Mouse (Mus musculus): ENCODE results near the gene Gnb3. TPM values are rescaled to one million over a fixed set of nuclear protein-coding genes. Genes with fewer than 3 reads are reported as not detected.
"Not testable (repeated sequence)": the region's sequence is repeated elsewhere in the genome, so short reads cannot be mapped to it uniquely, and the experiment has no call there.

The Gnb3 gene
- total RNA-seq, 2 experiments from 2014 or later, result not detected

DNA sequence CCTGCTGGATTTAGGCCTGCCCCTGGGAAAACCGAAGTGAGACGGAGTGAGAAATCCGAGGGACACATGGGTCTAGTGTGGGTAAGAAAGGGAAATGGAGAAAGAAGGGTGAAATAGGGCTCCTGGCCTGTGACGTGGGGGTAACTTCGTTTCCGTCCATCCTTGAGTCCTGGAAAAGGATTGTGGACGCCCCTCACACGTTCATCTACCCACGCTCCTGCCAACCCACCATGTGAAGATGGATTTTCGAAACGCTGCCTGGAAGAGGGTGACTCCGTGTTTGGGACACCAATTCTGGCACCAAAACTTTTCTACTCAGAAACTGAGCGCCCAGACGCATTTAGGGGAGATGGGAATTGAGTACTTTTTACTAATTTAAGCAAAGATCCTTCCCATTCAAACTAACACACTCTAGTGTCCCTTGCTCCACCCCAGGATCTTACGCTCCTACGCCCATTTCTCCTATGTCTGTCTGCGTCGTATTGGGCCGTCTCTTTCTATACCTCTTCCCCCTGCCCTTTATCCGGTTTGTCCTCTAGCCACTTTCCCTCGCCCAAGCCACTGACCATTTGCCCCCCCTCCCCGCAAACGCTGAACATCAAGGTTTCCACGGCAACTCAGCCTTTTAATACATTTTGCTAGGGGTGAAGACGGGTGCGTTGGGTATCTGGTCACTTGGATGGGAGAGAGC, 17.9 kb upstream of the Gnb3 start:
- DNase-seq (ENCODE audit: low spot score in 2 of 2), result no peak

DNA sequence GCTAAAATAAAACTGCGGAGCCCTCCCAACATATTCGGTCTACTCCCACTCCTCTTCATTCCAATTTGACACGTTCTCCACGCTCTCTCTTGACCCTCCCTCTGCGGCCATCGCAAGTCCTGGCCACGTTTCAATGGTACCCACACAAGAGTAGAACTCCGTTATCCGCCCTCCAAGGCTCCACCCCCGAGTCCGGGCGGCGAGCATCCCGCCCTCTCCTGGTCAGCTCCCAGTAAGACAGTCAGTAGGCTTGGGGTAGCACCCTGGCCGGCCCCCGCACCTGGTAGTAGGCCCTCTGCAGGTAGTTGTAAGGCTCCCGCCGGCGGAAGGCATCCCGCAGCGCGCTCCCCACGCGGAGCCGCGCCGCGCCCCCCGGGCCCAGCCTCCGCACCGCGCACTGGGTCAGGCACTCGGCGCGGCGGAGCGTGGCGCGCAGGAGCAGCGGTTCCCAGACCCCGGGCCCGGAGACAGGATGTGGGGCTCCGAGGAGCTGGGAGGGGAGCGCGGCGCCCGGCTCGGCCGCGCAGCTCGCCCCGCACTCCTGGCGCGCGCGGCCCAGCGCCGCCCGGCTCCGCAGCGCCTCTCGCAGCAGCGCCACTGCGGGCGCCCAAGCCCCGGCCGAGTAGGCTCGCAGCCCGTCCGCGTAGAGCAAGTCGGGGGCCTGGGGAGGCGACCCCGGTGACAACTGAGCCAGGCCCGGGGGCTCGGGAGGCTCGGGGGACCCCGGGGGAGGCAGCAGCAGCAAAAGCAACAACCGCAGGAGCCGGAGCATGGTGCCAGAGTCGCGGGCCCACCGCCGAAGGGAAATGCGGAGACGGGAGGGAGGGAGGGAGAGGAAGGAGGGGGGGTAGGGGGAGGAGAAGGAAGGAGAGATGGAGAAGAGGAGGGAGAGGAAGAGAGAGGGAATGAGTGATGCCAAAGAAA, 17.1 kb upstream of the Gnb3 start, which contains the start of gene P3h3:
Gene P3h3, minus strand, starts transcription at position 837 of the 924 bp plus-strand sequence.
- peak; percentile 83 to 84 for DNase-seq (ENCODE audit: low spot score in 2 of 2)

DNA sequence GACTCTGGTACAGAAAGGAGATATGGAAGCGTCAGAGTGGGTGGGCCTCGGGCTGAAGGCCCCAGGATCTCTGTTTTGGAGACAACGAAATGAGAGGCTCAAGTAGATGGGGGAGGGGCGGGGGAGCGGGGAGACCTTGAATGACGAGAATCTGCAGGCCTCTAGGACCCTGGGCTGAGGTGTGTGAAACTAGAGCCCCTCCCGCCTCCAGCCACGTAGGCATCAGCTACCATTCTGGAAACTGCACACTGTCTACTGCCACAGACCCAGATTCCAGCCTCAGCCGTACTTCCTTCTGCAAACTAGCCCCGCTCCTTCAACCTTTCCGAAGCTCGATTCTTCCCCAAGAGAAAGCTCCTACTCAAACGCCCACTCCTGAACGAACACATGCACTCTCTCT, 16.2 kb upstream of the Gnb3 start:
- peak in 1 of 2 experiments; percentile 58 for DNase-seq (ENCODE audit: low spot score in 2 of 2)

DNA sequence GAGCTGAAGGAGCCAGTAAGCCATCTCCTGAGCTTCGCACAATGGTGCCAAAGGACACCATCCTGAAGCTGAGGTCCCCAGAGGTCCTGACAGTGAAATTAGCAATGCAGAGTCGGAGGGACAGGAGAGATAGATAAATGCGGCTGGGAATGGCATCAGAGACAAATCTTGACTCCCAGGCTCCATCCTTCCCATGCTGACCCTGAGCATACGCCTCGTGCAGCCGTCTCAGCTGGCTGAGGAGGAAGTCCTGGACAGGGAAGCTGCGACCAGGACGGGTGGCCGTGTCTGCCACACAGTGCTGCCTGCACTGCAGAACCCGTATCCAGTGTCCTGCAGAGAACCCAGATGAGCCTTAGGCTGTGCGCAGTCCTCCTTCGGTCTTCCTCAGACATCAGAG, 14.6 kb upstream of the Gnb3 start:
- DNase-seq (ENCODE audit: low spot score in 2 of 2), result no peak

DNA sequence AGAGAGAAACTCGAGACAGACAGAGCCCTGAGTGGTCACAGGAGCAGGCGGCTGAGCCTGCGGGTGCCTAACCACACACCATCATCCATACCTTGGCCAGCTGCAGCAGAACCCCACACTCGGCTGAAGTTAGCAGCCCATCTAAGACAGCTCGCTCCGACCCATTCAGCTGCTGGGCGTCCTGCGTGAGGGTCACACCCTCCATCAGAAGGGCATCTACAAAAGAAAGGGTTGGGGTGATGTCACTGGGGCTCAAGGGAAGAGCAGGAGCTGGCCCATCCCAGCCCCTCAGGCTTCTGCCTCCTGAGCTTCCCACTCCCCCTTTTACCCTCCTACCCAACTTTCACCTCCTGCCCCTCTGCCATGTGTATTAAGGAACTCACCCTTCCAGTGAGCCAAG, 10.5 kb upstream of the Gnb3 start:
- DNase-seq (ENCODE audit: low spot score in 2 of 2), result no peak

DNA sequence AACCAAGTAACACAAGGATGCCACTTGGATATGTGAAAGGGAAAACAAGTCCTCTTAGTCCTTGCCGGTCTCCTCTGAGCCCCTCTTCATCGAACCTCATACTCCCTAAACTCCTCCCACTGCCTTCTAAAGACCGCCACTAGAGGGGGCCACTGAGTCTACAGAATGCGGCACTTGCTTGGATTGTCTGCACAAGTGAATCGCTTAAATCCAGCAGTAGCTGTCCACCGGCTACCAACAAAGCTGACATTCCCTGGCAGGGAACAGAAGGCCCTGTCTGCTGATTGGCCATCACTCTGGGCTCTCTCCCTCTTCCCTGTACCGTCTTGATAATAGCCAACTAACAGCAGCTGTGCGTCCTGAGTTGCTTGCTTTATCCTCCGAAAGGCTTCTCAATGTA, 7.2 kb upstream of the Gnb3 start:
- DNase-seq (ENCODE audit: low spot score in 2 of 2), result peak; percentile 85 to 96

DNA sequence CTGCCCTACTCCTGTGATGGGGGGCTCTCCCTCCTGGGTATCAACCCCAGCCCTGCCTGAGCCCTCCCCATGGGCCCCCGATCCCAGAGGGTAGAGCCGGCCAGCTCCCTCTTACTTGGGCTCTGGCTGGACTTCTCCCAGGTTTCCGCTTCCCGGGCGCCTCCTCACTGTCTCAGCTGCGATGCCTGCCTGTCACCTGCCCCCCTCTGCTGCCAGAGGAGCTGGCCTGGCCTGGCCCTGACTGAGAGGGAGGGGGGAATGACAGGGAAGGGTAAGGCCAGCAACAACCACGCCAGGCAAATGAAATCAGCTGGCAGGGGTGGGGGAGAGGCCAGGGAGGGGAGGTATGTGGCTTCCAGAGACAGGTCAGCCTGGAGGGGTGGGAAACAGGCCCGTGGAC, 270 bp downstream of the Gnb3 start:
- DNase-seq (ENCODE audit: low spot score in 2 of 2), result no peak

DNA sequence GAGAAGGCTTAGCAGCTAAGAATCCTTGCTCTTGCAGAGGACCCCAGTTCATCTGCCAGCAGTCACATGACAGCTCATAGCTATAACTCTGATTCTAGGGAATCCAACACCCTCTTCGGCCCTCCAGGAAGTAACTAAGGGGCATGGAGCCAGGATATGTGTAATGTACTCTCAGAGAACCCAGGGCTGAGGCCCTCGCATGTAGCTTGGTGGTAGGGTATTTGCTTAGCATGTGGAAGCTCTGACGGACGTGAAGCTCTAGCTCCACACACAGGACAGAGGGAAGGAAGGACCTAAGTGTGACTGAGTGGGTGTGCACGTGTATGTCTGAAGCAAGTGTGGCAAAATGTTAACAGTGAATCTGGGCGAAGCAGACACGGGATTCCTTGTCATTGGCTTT, 3.7 kb downstream of the Gnb3 start:
- DNase-seq (ENCODE audit: low spot score in 2 of 2), result no peak

DNA sequence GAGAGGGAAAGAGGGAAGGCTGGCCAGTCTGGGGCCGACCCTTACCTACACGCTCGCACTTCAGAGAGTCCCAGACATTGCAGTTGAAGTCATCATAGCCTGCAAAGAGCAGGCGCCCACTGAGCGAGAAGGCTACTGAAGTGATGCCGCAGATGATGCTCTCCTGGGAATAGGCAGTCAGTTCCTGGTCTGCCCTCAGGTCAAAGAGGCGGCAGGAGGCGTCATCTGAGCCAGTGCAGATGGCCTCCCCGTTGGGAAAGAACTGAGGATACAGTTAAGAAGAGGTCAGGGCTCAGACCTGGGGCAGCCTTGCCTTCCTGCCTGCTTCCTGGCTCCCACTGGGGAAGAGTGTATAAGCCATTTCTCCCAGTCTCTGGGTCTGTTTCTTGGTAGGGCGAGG, 4.5 kb downstream of the Gnb3 start:
- DNase-seq (ENCODE audit: low spot score in 2 of 2), result no peak

DNA sequence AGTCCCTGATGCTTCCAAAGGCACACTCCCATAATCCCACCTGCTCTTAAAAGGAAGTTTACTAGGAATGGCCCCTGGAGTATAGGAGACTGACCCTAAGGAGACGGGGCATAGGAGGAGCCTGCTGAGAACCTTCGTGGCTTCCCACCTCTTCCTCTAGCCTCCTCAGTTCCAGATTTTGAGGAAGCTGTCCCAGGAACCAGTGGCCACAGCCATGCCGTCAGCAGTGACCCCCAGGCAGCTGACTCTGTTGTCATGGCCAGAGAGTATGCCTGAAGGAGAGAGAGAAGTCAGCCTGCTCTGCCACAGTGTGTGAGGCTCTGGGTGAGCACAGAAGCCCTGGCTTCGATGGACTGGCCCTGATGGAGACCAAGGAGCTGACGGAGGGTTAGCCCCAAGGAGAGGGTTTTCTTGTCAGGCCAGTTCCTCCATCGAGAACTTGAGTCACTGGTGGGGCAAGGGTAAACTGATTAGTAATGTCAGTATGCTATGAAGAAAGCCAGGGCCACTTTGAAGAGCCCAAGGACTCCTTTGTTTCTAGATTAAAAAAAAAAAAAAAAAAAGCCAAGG, 5.5 kb downstream of the Gnb3 start:
- no peak for DNase-seq (ENCODE audit: low spot score in 2 of 2)

DNA sequence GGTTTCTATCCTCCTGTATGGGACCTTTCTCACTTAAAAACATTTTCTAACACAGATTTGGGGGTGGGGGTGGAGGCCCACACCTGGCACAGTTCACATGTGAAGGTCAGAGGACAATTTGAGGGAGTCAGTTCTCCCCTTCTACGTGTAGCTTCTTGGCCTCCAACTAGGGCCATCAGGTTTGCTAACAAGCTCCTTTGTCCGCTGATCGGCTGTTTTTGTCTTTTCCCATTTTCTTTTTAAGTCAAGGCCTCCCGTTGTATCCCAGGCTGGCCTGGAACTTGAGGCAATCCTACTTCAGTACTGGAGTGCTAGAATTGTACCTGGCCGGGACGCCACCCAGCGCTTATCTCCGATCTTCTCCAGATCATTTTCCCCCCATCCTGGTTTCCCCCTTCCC, 8.4 kb downstream of the Gnb3 start:
- no peak for DNase-seq (ENCODE audit: low spot score in 2 of 2)

DNA sequence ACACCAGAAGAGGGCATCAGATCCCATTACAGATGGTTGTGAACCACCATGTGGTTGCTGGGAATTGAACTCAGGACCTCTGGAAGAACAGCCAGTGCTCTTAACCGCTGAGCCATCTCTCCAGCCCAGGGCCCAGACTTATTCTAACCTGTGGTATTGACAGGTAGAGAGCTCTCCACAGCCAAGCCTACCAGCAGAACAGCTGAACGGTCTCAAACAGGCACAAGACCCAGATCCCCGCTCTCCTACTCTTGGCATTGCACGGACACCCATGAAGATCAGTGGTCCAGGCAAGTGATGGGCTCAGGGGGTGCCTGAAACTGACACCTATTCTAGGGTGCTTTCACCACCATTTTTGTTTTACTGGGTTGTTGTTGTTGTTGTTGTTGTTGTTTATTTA, 8.9 kb downstream of the Gnb3 start:
- not testable (repeated sequence) for DNase-seq (ENCODE audit: low spot score in 2 of 2)

DNA sequence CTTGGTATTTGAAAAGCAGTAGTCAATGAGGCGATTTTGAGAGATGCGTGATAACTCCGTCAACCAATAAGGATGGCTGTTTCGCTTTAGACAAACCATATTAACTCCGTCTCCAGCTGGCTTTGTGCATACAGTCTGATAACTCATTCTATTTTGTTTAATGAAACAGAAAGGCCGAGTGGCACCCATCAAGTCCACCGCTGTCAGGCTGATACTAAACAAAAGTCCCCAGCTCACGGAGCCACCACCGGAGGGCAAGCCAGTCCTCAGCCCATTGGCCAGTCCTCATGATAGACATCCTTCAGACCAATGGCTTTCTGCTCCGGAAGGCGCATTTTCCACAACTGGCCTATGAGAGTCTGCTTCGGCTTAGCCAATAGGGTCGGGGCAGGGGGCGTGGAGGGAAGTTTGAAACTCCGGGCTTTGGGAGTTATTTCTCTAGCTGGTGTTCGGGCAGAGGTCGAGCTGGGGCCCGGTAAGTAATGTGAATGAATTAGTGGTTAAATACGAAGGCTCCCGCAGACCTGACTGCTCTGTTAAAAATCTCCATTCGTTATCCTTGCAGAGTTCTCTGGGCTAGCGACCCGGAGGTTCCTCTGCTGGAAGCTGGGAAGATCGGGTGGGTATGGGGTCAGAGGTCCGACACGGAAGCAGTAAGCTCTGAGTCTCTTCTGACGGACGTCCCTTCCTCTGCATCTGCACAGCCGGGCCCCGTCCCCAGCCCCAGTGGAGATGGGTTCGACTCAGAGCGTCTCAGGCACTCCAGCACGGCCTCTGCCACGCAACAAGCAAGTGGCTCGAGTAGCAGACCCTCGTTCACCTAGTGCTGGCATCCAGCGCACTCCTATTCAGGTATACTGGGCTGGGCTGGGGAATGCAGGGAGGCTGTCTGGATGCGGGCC, 10.0 kb downstream of the Gnb3 start:
- peak; percentile 91 to 98 for DNase-seq (ENCODE audit: low spot score in 2 of 2)

DNA sequence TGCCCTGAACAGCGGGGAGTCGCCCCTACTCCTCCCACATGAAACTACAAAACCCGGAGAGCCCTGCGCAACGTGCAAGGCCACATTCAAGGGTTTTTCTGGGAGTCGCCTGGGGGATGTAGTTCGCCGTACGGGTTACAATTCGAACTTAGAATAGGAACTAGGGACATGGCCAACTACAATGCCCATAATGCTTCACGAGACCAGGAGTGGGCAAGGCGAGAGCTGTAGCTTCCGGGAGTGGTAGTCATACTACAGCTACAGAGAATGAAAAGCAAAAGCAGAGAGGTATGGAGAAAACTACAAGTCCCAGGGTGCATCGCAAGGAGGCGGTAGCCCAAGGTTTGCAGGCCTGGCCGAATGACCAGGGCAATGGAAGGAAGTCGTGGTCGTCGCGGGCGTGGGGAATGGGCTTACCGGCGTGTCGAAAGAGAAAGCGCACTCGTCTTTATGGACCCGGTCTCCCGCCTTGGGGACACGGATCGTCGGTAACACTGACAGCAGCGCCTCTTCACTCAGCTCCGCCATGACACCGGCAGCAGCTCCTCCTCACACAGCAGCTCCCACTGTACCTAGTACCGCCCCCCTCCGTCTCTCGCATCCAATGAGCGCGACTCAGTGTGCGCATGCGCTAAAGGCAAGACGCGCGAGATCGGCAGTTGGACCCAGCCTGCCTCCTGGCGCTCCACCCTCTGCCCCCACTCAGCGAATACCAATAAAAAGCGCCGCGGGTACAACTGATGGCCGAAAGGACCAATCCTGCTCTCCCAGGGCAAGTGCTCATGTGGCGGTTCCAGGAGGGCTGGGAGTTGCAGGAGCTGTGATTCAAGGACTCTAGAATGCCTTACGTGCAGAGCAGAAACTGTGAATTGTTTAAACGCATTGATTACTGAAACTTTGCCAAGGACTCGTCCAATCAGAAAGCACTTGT, 10.9 kb downstream of the Gnb3 start, which contains the start of the genes Usp5 and Cdca3:
Gene Usp5, minus strand, starts transcription at position 617 of the 931 bp plus-strand sequence.
Gene Cdca3, plus strand, starts transcription at position 680 of the 931 bp plus-strand sequence.
- peak; percentile 99 for DNase-seq (ENCODE audit: low spot score in 2 of 2)

DNA sequence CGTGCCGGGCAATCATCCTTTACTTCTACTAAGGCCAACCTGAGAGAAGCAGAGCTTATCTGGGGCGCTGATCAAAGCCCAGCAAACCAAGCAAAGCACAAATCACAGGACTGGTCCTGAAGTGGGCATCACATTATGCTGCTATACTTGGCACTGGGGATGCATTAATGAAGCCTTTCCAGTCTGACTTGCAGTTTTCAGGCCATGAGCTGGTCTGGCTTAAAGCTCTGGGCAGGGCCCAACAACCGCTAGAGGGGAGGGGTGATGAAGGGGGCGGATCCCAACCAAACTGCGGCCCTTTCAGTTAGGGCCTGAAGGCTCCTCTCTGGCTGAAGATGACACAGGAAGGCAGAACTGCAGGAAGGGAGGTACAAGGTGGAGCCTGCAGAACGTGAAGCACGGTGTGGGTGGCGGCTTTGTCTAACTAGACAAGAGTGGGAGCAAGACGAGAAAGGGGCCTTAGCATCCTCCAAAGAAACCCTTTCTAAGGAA, 11.9 kb downstream of the Gnb3 start:
- DNase-seq (ENCODE audit: low spot score in 2 of 2), result no peak

DNA sequence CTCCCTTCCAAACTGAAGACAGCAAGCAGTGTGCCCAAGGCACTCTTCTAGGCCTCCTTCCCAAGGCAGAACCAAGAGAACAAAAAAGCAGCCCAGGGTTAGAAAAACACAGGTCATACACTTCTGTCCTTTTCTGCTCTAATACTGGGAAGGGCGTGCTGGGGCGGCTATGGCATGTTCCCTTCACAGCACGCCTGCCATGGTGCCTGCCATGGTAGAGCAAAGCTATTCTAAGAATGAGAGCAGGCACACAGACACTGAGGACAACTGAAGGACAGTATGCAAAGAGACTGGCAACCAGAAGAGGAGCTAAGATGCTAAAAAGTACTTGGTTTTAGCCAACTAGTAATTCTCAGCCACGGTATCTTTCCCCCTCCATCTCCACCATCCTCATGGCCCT, 18.0 kb downstream of the Gnb3 start:
- no peak for DNase-seq (ENCODE audit: low spot score in 2 of 2)

DNA sequence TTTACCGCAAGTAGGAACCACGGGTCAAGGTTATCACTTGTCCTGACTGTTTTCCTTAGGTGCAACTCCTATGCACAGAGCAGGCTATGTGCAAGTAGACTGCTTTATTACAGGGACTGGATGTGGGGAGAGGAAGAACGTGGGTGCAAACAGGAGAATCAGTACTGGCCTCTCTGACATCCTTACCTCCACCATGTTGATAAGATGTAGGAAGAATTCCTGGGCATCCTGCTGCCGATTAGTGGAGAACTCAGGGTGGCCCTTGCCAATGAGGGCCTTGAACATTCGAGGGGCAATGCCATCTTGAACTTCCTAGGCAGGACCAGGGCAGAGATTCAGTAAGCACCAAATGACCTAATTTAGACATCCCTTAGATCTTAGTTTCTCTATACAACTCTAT, 19.2 kb downstream of the Gnb3 start:
- DNase-seq (ENCODE audit: low spot score in 2 of 2), result no peak

DNA sequence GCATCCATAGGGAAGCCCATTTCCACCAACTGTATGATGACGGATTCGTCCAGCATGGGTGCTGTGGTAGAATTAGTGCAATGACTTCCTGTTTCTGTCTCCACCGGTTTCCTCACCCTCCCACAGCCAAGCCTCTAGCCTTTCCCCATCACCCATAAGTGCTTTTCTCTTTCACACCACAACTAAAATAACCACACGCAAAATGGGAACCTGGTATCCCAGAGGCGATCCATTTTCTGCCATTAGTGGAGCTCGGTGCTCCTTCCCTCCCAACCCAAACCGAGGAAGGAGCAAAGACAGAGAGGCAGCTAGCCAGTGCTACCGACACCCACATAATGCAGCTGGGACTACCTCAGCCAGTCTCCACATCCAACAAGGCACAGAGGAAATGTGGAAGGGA, 22.1 kb downstream of the Gnb3 start:
- no peak for DNase-seq (ENCODE audit: low spot score in 2 of 2)

DNA sequence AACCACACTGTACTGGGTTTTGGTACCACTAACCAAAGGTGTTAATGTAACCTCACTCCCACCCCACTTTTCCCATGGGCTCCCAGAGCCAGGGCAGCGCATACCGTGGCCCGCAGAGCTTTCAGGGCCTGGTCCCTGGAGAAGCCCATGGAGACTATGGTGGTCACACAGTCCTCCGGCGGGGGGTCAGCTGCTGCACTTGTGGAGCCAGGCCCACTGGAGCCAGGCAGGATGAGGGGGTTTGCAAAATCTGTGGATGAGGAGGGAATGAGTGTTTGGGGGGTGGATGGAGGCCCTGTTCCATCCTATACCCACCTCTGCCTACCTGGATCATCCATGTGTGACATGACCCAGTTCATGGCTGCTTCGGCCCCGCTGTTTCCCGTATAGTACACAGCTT, 22.5 kb downstream of the Gnb3 start:
- DNase-seq (ENCODE audit: low spot score in 2 of 2), result no peak

DNA sequence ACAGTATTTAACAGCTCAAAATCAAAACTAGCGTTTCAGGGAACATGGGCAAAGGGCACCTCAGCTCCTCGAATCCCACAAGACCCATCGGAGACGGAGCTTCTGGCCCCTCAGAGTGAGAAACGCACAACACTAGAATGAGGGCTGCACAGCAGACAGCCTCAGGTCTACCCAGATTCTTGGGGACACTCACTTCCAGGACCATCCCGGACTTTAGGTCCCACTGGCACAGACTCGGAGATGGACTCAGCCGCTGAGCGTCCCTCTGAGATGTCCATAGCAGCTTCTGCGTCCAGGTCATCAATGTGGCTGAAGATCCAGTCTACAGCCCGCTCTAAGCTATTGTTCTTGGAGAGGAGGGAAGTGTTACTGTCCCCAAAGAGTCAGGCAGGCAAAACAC, 22.9 kb downstream of the Gnb3 start:
- DNase-seq (ENCODE audit: low spot score in 2 of 2), result no peak
